Mouse (Mus musculus) layer of hippocampus, postnatal 36 days (tissue): ENCODE results near the gene Ube2q2. TPM values are rescaled to one million over a fixed set of nuclear protein-coding genes. Genes with fewer than 3 reads are reported as not detected.
"Not testable (repeated sequence)": the region's sequence is repeated elsewhere in the genome, so short reads cannot be mapped to it uniquely, and the experiment has no call there.

ENCODE experiments used
- DNase-seq, 2 experiments: peaks; one replicate each; pipeline ENCODE4 v3.0.0; 2022
- total RNA-seq, 2 experiments: library from RNA; stranded (reverse); gene quantifications; 2 replicates each; pipeline ENCODE4 v1.2.3; 2021

The Ube2q2 gene
- total RNA-seq, 2 experiments from 2014 or later, result 62.0 to 66.6 TPM

GRCm38 (mm10) chr9:55172195-55172685, 23.6 kb downstream of the Ube2q2 start:
- DNase-seq, result no peak

DNA sequence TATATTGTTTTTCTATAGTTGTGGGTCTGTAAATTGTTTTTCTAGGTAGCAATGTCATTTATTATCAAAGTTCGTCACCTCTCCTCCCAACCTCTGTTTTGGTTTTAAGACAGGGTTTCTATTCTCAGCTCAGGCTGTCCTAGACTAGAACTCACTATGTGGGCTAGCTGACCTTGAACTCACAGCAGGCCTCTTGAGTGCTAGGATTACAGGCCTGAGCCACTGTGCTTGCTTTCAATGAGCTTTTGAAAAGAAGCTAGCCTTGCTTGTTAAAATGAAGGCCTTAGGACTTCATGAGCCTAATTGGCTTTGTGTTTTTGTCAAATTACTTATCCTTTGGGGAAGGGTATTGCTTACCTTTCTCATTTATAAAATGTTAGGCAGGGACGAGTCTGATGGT, 25.6 kb downstream of the Ube2q2 start:
- DNase-seq, result no peak

GRCm38 (mm10) chr9:55195876-55196275, 47.2 kb downstream of the Ube2q2 start:
- no peak for DNase-seq

GRCm38 (mm10) chr9:55198260-55198659, 49.6 kb downstream of the Ube2q2 start:
- DNase-seq, result no peak

DNA sequence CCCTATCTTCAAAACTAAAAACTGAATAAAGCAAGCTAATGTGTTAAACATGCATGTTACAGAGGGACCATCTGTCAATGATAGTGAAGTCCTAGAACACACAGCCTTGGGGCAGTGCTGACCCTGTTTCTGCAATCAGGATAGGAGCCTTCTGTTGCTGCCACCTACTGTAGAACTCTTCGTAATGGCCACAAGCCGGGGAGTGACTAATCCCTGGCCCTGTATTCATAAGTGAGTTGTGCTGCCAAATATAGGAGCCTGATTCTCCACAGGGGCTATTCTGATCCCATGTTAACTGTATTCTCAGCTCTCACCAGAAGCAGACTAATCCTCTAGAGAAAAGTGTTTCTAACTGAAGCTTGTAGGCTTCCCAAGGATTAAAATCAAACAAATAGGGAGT, 50.7 kb downstream of the Ube2q2 start:
- DNase-seq, result no peak

DNA sequence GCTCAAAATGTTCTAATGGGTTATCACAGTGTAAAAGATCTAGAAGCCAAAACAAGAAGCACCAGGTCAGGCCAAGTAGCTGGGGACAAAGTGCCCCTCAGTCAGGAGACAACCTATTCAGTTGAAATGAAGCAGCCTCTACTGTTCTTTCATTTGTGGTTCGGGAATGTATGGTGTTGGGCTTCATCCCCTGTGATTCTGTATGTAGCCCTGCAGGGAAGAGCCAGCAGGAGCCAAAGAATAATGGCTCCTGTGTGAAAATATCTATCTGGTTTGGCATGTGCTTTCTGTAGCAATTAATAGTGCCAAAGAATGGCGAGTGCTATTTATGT, 59.8 kb downstream of the Ube2q2 start:
- no peak for DNase-seq

- peak; percentile 80 to 82 for DNase-seq
Measured at GRCm38 (mm10) chr9:55208790-55209481, 60.3 kb downstream of the Ube2q2 start, which contains the start of gene Fbxo22. Gene Fbxo22 (plus strand): TSS chr9:55208925.

GRCm38 (mm10) chr9:55211611-55212010, 63.0 kb downstream of the Ube2q2 start:
- DNase-seq, result no peak

GRCm38 (mm10) chr9:55213396-55213795, 64.7 kb downstream of the Ube2q2 start:
- no peak for DNase-seq

DNA sequence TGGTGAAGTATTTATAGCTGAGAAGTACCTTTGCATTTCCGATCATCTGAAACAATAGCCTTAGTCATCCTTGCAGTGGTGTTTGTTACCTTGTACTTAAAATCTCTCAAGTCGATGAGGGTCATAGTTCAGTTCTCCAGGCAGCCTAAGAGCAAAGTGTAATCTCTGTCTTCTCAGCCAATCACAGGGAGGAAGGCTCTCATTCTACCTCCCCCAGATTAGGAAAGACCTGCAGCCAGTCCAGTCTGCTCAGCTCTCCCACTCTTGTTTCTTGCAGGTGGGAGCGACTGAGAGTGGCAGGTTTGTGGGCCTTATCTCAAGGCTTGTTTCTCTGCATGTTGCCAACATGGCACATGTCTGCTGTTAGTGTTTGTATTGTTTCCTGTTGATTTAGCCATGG, 66.4 kb downstream of the Ube2q2 start:
- DNase-seq, result no peak

DNA sequence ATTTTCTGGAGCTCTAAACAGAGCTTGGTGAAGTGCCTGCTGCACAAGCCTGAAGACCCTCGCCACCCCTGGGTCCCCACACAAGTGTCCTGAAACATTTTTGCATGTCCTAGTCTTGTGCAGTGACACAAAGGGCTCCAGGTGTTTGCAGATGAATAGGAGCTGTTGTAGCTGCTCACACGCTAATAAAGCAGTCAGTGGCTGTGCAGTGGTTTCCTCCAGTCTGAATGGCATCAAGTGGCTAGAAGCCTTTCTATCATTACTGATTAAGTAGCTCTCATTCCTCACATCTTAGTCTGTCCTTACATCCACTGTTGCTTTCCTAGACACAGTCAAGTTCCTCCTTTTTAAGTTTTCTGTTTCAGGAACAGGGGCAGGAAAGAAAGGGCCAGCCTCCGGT, 67.0 kb downstream of the Ube2q2 start:
- no peak for DNase-seq

DNA sequence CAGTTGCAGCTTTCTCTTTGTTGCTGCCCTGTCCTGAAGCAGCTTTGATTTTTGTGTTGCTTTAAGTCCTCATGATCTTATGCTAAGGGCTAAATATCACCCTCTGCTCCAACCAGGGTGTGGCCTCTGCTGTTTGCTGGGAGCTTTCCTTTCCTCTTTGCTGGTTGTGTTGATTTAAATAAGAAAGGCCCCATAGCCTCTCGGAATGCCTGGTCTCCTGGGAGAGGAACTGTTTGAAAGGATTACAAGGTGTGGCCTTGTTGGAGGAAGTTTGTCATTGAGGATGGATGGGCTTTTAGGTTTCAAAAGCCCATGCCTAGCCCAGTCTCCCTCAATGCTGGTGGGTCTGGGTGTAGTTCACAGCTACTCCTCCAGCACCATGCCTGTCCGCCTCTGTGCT, 67.4 kb downstream of the Ube2q2 start:
- no peak for DNase-seq

DNA sequence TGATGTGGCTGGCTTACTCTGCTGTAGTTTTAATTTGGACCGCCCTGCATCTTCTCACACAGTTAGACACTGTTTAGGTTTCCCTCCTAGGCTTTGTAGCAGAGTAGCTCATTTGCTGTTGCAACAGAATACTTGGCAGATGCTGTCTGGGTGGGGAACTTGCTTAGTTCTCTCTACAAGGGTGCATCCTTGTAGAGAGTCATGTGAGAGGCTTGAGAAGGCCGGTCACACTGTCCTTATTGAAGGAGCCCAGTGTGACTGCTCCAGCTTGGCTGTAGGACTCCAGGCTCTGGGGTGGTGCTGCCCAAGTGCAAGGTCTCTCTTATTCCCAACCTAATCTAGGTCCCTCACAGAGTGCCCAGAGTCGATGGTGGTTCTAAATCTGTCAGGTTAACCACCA, 68.7 kb downstream of the Ube2q2 start:
- DNase-seq, result no peak

DNA sequence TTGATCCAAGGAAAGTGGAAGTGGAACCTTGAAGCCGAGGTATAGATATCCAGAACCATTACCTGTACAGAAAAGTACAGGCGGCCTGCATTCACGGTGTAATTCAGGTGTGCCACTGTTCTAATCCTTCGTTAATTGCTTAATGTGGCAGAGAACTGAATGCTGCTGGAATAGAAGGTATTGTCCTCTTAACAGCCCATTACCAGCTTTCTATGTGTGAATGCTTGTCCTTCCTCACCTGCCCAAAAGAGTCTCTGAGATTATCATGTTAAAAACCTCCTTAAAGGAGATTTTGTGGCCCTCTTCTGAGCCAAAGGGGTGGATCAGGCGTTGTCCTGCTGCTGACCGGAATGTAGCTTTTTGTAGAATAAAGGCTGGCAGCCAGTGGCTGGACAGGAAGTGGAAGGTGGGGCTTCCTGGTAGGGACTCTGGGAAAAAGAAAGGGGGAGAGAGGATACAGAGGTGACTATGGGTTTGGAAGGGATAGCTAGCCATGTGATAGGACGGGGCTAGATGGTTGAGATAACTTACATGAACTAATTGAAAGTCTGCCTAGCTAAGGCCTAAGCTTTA, 76.6 kb downstream of the Ube2q2 start:
- DNase-seq, result no peak

- peak; percentile 12 to 16 for DNase-seq
Measured at GRCm38 (mm10) chr9:55226251-55226650, 77.6 kb downstream of the Ube2q2 start.

GRCm38 (mm10) chr9:55228149-55228548, 79.5 kb downstream of the Ube2q2 start:
- no peak for DNase-seq

DNA sequence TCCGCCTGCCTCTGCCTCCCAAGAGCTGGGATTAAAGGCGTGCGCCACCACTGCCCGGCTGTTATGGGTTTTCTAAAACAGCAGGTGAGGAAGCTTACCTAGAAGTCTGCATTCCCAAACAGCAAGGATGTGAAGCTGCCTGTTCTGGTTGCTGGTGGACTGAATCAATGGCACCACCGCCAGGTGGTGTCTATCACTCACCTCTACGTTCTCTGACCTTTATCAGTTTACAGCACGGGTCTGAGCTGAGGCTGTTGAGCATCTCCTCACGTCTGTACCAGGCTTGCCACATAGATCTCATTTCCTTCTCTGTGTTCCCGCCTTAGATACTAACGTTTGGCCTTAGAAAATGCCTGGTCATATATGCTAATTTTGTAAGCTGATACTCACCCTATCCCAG, 80.4 kb downstream of the Ube2q2 start:
- DNase-seq, result no peak

DNA sequence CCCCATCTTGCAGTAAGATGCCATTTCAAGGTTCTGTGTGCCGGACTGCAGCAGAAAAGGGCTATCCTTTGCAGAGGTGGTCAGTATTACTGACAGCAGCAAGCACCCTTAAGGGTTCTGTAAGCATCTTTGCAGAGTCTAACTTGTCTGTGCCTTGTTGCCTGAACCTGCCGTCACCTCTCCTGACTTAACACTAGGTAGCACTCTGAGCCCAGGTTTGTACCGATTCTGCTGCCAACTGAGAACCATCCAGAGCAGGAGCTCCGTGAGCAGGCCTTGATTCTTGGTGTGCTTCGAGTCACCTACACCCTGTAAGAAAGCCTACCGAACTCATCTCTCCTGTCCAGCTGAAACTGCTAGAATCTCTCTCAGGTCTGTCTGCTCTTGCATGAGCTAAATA, 82.9 kb downstream of the Ube2q2 start:
- no peak for DNase-seq

GRCm38 (mm10) chr9:55232110-55232509, 83.5 kb downstream of the Ube2q2 start:
- DNase-seq, result no peak

DNA sequence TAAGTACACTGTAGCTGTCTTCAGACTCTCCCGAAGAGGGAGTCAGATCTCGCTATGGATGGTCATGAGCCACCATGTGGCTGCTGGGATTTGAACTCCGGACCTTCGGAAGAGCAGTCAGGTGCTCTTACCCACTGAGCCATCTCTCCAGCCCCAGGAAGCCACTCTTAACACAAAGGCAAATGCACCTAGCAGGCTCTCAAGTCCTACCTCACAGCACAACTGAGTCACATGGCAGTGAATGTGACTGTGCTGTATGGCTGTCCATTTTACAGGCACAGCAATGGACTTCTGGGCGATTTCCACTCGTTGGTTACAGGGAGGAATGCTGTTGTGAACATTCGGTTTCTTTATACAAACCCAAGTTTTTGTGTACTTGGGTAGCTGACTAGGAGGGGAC, 83.9 kb downstream of the Ube2q2 start:
- DNase-seq, result no peak

GRCm38 (mm10) chr9:55233076-55233475, 84.4 kb downstream of the Ube2q2 start:
- not testable (repeated sequence) for DNase-seq

DNA sequence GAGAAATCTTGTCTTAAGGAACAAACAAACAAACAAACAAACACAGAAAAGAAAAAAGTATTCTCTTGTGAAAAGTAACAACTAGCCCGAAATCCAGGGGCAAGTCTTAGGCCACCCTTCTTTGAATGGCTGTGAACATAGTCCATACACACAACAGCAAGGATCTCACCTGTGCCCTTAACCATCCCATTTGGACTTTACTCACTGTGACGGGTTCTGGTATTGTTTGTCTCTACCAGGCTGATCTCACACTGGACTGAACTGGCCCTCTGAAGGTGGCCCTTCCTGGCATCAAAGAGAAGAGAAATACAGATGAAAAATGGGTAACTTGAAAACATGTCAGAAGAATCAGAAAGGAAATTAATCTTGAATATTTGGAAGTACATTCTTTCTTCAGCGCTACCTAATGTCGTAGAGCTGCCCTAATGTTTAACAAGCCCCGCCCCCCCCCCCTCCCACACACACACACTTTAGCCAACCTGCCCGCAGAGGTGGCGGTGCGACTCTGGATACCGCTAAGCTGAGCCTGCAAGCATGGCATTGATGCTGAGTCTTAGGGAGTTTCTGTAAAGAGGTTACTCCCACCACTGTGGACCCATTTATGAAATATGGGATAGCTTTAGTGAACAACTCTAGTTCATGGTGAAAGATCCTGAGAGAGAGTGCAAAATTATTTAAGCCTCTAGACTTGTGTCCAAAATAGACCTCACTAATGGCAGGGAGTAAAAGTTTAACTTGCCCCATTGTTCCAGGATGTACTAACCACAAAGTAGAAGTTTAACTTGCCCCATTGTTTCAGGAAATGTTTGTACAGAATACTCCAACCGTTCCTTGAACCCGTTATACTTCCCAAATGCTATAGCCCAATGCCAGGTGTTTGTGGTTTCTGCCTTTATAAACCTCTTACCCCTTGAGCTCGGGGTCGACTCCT, 87.8 kb downstream of the Ube2q2 start:
- DNase-seq, result no peak

DNA sequence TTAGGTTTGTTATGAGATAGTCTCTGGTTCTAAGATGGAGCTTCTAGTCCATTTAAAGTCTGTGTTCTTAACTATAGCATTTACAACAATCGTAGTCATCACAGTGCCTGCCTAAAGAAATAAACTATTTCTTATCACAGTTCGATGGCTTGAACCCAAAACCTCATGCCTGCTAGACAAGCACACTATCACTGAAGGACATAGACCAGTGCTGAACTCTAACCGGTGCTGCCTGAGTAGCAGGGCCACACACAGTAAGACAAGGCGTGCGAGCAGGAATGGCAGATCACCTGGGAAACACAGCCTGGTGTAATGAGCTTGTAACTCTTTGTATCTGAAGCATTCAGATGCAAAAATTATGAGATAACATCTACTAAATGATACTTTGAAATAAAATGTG, 92.2 kb downstream of the Ube2q2 start:
- DNase-seq, result no peak
